Mouse (Mus musculus): ENCODE data around the gene H2afb3.

- TF ChIP-seq CTCF (IDR thresholded peaks at IDR 0.05; ENCODE audit: borderline replicate concordance, insufficient read depth, low read length) = no peak
- no peak for TF ChIP-seq POLR2A (IDR thresholded peaks at IDR 0.05; ENCODE audit: low read depth, low read length)
These were observed 22.0 kb downstream of the H2afb3 start for GRCm38 (mm10) chrX:120290900-120291280.

All from embryonic fibroblast, embryonic 13.5 days (primary cell).